Mouse (Mus musculus): ENCODE measurements at regions not wholly inside any gene's neighbourhood (a gene's known extent, or its start where the extent isn't known, plus 50 kb on each side); places are given as distances from the start of the nearest gene placed in this dataset.

DNA sequence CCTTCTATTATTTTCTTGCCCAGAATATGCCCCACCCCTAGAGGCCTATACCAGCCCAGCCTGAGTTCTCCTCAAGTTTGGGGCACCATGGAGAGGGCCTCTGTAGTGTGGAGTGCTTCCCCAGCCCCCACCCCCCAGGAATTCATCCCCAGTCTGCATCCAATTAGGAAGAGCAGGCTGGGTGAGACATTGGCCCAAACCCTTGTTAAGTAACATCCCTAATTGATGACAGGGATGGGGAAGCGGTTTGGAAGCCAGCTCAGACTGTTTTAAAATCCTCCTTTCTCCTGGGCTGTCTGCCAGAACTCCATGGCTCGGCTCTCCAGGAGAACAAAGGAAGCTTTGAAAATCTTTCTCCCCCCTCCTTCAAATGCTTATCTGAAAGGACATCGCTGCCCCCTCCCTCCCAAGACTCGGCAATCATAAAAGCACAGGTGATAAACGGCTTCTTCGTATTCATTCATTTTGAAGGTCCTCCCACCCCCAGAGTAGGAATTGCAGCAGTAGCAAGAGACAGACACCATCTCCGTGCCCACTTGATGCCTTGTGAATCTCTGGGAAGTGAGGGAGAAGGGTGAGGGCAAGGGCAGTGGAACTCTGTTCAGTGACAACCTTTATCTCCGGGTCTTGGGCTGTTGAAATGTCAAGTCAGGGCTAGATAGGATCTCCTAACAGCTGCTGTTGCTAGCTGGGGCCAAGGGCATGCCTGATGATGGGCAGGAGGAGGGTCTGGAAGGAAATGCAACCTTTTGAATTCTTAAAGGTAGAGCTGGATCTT lies 280.3 kb upstream of the 4931429L15Rik start:
- ATAC-seq (ENCODE audit: insufficient read depth, low FRiP score) = no peak; the same call in 1 of the 2 replicates
- Histone ChIP-seq H3K4me2 (ENCODE audit: low read depth, low read length) (no peak overlapping the region), H3K9me3 (replicated peaks; ENCODE audit: control insufficient read depth, low read length) (no peaks in the 10 kb centered on the region), H3K36me3 (ENCODE audit: control insufficient read depth, insufficient read depth, low read length) (no peaks in the 10 kb centered on the region), H3K27me3 (ENCODE audit: control insufficient read depth, insufficient read depth, low read length) (no peaks in the 10 kb centered on the region), H3K9ac (ENCODE audit: low read length) (no peak overlapping the region), H3K27ac (ENCODE audit: low read length) (no peak overlapping the region), H3K4me1 (ENCODE audit: control insufficient read depth, insufficient read depth, low read length) (no peaks in the 10 kb centered on the region), H3K4me3 (replicated peaks; ENCODE audit: low read length) (no peak overlapping the region)
- 26% methylated on average over 8 of the region's 8 CpGs for WGBS

DNA sequence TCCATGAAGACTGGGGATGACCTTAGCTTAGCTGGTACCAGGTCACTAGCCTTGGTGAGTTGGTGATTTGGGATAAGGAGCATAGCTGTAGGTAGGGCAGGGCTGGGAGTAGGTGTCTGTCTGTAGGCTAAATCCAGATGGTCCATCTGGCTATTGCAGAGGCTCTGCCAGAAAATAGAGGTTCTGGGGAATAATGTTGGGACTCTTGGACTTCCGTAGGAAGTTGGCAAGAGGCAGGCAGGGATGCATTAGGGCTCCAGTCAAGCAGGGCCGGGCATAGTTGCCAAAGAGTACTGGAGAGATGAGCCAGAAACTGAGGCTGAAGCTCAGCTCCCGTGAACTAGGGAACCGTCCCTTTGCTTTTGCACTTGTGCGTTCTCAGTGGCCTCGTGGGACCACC lies 278.7 kb upstream of the 4931429L15Rik start:
- Histone ChIP-seq H3K4me2 (ENCODE audit: low read depth, low read length) (no peak overlapping the region), H3K27ac (ENCODE audit: low read length) (no peak overlapping the region), H3K4me3 (replicated peaks; ENCODE audit: low read length) (no peak overlapping the region), H3K9ac (ENCODE audit: low read length) (no peak overlapping the region), H3K27me3 (ENCODE audit: control insufficient read depth, insufficient read depth, low read length) (no peaks in the 10 kb centered on the region), H3K4me1 (ENCODE audit: control insufficient read depth, insufficient read depth, low read length) (no peaks in the 10 kb centered on the region), H3K9me3 (replicated peaks; ENCODE audit: control insufficient read depth, low read length) (no peaks in the 10 kb centered on the region), H3K36me3 (ENCODE audit: control insufficient read depth, insufficient read depth, low read length) (no peaks in the 10 kb centered on the region)
- 86% methylated on average over 6 of the region's 6 CpGs for WGBS
- no peak for ATAC-seq (ENCODE audit: insufficient read depth, low FRiP score)

DNA sequence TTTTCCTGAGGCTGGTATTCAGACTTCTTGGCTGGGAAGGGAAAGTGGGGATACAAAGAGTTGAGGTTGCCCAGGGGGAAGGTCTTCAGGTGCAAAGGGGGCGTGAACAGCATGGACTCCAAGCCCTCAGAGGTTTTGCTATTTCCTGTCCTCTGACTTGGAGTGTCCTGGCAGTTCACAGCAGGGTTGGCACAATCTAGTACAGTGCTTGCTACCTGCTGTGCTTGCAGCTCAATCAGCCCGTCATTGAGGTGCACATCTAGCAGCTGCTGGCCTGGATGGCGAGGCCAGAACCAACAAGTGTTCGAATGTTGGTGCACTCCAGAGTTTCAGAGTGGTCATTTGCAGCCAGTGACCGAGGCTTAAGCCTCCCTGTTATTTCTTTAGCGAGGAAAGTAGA lies 273.7 kb upstream of the 4931429L15Rik start:
- no peak overlapping the region for H3K4me2 ChIP-seq (ENCODE audit: low read depth, low read length)
- no peaks in the 10 kb centered on the region for H3K36me3 ChIP-seq (ENCODE audit: control insufficient read depth, insufficient read depth, low read length)
- no peak overlapping the region for H3K9ac ChIP-seq (ENCODE audit: low read length)
- no peak overlapping the region for H3K27ac ChIP-seq (ENCODE audit: low read length)
- WGBS = 81% methylated on average over 6 of the region's 6 CpGs
- no peak for ATAC-seq (ENCODE audit: insufficient read depth, low FRiP score)
- no peaks in the 10 kb centered on the region for H3K4me1 ChIP-seq (ENCODE audit: control insufficient read depth, insufficient read depth, low read length)
- H3K9me3 ChIP-seq (replicated peaks; ENCODE audit: control insufficient read depth, low read length) = no peaks in the 10 kb centered on the region
- H3K4me3 ChIP-seq (replicated peaks; ENCODE audit: low read length) = no peak overlapping the region
- H3K27me3 ChIP-seq (ENCODE audit: control insufficient read depth, insufficient read depth, low read length) = no peaks in the 10 kb centered on the region

DNA sequence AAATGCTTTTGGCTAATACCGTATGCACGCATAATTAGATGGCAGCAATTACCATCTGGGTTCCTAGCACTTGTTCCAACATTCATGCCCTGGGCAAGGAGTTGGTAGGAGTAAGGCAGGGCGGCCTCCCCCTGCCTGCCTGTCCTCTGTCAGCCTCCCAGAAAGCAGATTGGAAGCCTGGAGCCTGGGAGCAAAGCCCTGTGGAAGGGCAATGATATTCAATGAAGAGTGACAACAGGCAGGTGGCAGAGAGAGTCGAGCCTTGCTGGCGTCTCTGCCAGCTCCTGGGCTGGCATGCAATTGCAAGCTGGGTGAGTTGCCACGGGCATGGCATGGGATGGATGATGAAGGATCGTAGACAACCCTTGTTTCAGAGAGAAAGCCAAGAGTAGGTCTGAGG lies 273.1 kb upstream of the 4931429L15Rik start:
- Histone ChIP-seq H3K27me3 (ENCODE audit: control insufficient read depth, insufficient read depth, low read length) (no peaks in the 10 kb centered on the region), H3K27ac (ENCODE audit: low read length) (no peak overlapping the region), H3K4me1 (ENCODE audit: control insufficient read depth, insufficient read depth, low read length) (no peaks in the 10 kb centered on the region), H3K9ac (ENCODE audit: low read length) (no peak overlapping the region), H3K4me2 (ENCODE audit: low read depth, low read length) (no peak overlapping the region), H3K9me3 (replicated peaks; ENCODE audit: control insufficient read depth, low read length) (no peaks in the 10 kb centered on the region), H3K36me3 (ENCODE audit: control insufficient read depth, insufficient read depth, low read length) (no peaks in the 10 kb centered on the region), H3K4me3 (replicated peaks; ENCODE audit: low read length) (no peak overlapping the region)
- 89% methylated on average over 7 of the region's 7 CpGs for WGBS
- ATAC-seq (ENCODE audit: insufficient read depth, low FRiP score) = no peak

DNA sequence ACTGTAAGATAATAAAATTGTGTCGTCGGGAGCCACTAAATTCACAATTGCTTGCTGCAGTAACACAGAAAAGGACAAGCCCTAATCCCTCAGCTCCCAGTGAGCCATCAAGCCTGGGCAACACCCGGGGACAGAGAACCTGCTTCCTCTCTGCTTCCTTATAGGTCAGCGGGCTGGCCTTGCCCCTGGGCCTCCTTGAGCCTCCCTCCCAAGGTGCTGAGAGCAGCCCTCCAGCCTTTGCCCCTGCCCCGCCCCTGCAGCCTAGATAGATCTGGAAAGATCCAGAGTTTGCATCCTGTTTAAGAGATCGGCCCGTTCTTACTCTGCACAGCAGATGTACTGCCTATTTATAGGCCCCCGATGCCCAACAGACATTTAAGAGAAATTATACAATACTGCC lies 267.0 kb upstream of the 4931429L15Rik start:
- Histone ChIP-seq H3K4me1 (ENCODE audit: control insufficient read depth, insufficient read depth, low read length) (no peaks in the 10 kb centered on the region), H3K36me3 (ENCODE audit: control insufficient read depth, insufficient read depth, low read length) (no peaks in the 10 kb centered on the region), H3K27me3 (ENCODE audit: control insufficient read depth, insufficient read depth, low read length) (no peaks in the 10 kb centered on the region), H3K27ac (ENCODE audit: low read length) (no peak overlapping the region), H3K4me2 (ENCODE audit: low read depth, low read length) (no peak overlapping the region), H3K9me3 (replicated peaks; ENCODE audit: control insufficient read depth, low read length) (no peaks in the 10 kb centered on the region), H3K9ac (ENCODE audit: low read length) (no peak overlapping the region), H3K4me3 (replicated peaks; ENCODE audit: low read length) (no peak overlapping the region)
- 67% methylated on average over 8 of the region's 8 CpGs for WGBS
- ATAC-seq (ENCODE audit: insufficient read depth, low FRiP score) = no peak

DNA sequence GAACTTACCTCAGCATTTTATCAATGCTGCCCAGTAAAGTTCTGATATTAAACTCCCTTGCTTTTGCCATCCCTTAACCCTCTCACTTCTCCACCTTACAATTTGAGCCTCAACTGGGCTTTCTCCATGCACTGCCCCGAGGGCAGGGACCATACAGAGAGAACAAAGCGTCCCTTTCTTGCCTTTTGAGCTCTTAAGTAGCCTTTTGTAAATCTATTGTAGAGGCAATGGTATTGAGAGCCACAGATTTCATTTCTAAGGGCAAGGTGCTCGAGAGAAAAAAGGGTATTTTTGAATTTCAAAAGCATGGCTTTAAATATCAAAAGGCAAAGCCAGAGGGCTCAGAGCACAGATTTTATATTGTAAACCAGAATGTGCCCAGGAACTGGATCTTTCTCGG lies 262.1 kb upstream of the 4931429L15Rik start:
- Histone ChIP-seq H3K9ac (ENCODE audit: low read length) (no peak overlapping the region), H3K4me3 (replicated peaks; ENCODE audit: low read length) (no peak overlapping the region), H3K9me3 (replicated peaks; ENCODE audit: control insufficient read depth, low read length) (peaks cover 6% of the 10 kb centered on the region; the same call in 1 of the 2 replicates), H3K36me3 (ENCODE audit: control insufficient read depth, insufficient read depth, low read length) (no peaks in the 10 kb centered on the region), H3K4me1 (ENCODE audit: control insufficient read depth, insufficient read depth, low read length) (no peaks in the 10 kb centered on the region), H3K27me3 (ENCODE audit: control insufficient read depth, insufficient read depth, low read length) (no peaks in the 10 kb centered on the region), H3K27ac (ENCODE audit: low read length) (no peak overlapping the region), H3K4me2 (ENCODE audit: low read depth, low read length) (no peak overlapping the region)
- ATAC-seq (ENCODE audit: insufficient read depth, low FRiP score) = no peak
- 42% methylated on average over 4 of the region's 4 CpGs for WGBS

DNA sequence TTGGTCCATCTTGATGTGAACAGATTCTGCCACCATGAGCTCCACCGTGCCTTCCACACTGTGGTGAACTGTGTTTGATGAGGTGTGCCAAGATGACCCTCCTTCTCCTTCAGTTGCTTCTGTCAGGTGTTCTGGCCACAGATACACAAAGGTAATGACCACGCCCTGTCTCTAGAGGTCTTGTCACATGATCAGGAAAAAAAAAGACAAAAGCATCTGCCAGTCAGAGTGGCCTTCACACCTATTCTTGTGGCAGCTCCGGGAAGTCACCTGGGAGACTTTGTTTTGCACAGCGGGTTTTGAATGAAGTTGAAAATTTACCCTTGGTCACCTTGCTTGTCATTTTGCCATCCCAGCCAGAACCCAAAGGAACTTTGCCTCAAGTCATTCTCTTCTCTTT lies 242.5 kb upstream of the 4931429L15Rik start:
- Histone ChIP-seq H3K4me3 (replicated peaks; ENCODE audit: low read length) (no peak overlapping the region), H3K36me3 (ENCODE audit: control insufficient read depth, insufficient read depth, low read length) (no peaks in the 10 kb centered on the region), H3K4me2 (ENCODE audit: low read depth, low read length) (no peak overlapping the region), H3K9ac (ENCODE audit: low read length) (no peak overlapping the region), H3K27ac (ENCODE audit: low read length) (no peak overlapping the region), H3K27me3 (ENCODE audit: control insufficient read depth, insufficient read depth, low read length) (no peaks in the 10 kb centered on the region), H3K4me1 (ENCODE audit: control insufficient read depth, insufficient read depth, low read length) (no peaks in the 10 kb centered on the region), H3K9me3 (replicated peaks; ENCODE audit: control insufficient read depth, low read length) (no peaks in the 10 kb centered on the region)
- ATAC-seq (ENCODE audit: insufficient read depth, low FRiP score) = no peak
- 81% methylated on average over 4 of the region's 4 CpGs for WGBS

DNA sequence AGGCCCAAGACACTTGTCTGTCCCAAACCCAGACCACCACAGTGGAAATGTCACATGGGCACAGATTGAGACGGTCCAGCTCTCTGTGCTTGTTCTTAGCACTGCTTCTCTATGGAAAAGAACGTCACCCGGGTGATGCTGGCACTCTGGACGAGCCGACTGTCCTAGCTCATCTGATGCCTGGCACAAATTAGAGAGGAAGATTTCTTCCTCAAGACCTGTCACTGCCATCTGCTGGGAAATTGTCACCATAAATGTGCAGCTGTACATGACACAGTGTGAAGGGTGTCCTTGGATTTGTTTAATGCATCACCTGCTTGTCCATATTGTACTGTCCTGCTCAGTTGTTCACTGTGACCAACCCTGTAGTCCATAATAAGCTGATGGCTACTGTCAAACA lies 238.7 kb upstream of the 4931429L15Rik start:
- H3K4me3 ChIP-seq (replicated peaks; ENCODE audit: low read length) = no peak overlapping the region
- WGBS = 92% methylated on average over 5 of the region's 5 CpGs
- H3K9me3 ChIP-seq (replicated peaks; ENCODE audit: control insufficient read depth, low read length) = no peaks in the 10 kb centered on the region
- H3K4me2 ChIP-seq (ENCODE audit: low read depth, low read length) = no peak overlapping the region
- H3K36me3 ChIP-seq (ENCODE audit: control insufficient read depth, insufficient read depth, low read length) = no peaks in the 10 kb centered on the region
- ATAC-seq (ENCODE audit: insufficient read depth, low FRiP score) = no peak
- H3K27me3 ChIP-seq (ENCODE audit: control insufficient read depth, insufficient read depth, low read length) = no peaks in the 10 kb centered on the region
- H3K27ac ChIP-seq (ENCODE audit: low read length) = no peak overlapping the region
- no peak overlapping the region for H3K9ac ChIP-seq (ENCODE audit: low read length)
- no peaks in the 10 kb centered on the region for H3K4me1 ChIP-seq (ENCODE audit: control insufficient read depth, insufficient read depth, low read length)

DNA sequence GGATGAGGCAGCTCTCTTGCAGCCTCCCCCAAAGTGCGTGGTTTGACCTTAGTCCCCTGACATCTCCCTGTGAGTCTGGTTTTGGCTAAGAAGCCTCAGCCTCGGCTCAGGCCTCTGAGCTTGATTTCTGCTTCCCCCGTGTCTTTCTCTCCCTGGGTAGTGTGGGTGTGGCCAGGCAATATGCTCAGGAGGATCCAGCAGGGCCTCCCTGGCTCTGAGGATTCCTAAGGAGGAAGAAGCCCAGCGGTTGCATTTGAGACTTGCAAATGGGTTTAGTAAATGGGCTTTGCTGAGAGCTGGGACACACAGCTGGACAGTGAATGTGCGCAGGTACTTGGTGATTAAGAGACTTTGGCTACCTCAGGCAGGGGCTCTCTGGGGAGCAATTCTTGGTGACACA lies 238.0 kb upstream of the 4931429L15Rik start:
- Histone ChIP-seq H3K4me3 (replicated peaks; ENCODE audit: low read length) (no peak overlapping the region), H3K36me3 (ENCODE audit: control insufficient read depth, insufficient read depth, low read length) (no peaks in the 10 kb centered on the region), H3K4me1 (ENCODE audit: control insufficient read depth, insufficient read depth, low read length) (no peaks in the 10 kb centered on the region), H3K4me2 (ENCODE audit: low read depth, low read length) (no peak overlapping the region), H3K27ac (ENCODE audit: low read length) (no peak overlapping the region), H3K9me3 (replicated peaks; ENCODE audit: control insufficient read depth, low read length) (no peaks in the 10 kb centered on the region), H3K9ac (ENCODE audit: low read length) (no peak overlapping the region), H3K27me3 (ENCODE audit: control insufficient read depth, insufficient read depth, low read length) (no peaks in the 10 kb centered on the region)
- 32% methylated on average over 5 of the region's 5 CpGs for WGBS
- no peak for ATAC-seq (ENCODE audit: insufficient read depth, low FRiP score)
